In genomic region chr7:120228541-120228940, GRCm38 (mm10) we compare ENCODE assay signal across 30 mouse cellular contexts. TPM values are rescaled to one million over a fixed set of nuclear protein-coding genes. Genes with fewer than 3 reads are reported as not detected.
DNase-seq lines count a peak whose midpoint lies in the region; ATAC-seq and TF ChIP-seq lines count a peak whose summit lies in the region.
"Had no signal": no experiment of that assay in that cellular context is flagged by ENCODE, and none has a peak within 500 bp of the region (broad histone marks: within the 10 kb centered on the region; RNA-seq: fewer than 3 reads in every experiment).

No protein-coding gene starts in this region.

- H3K9me3 ChIP-seq in forebrain, postnatal 0 days (ENCODE audit: low read length), result no peaks in the 10 kb centered on the region
- H3K9me3 ChIP-seq in forebrain, embryonic 16.5 days (ENCODE audit: control insufficient read depth, low read length), result no peaks in the 10 kb centered on the region
- no peaks in the 10 kb centered on the region for H3K9me3 ChIP-seq in midbrain, embryonic 14.5 days (ENCODE audit: control insufficient read depth, low read length)
- H3K9me3 ChIP-seq: embryonic facial prominence, embryonic 10.5 days; forebrain, embryonic 10.5 days; heart, embryonic 13.5 days; hindbrain, embryonic 12.5 days; limb, embryonic 12.5 days; midbrain, embryonic 10.5 days had no signal

- peak; percentile 56 for DNase-seq in forebrain, postnatal 0 days
- peak; percentile 35 for DNase-seq in brain, embryonic 14.5 days (ENCODE audit: low read depth)
- DNase-seq in left cerebral cortex, postnatal 25 days (ENCODE audit: low spot score in 2 of 2), result peak; percentile 6 to 84
- DNase-seq in right cerebral cortex, postnatal 25 days, result peak; percentile 22
- no peak for DNase-seq in midbrain, embryonic 14.5 days
- DNase-seq: adrenal gland, postnatal 14 days; cerebellum, adult 11-12 months; cerebellum, postnatal 10 days; gastrocnemius, postnatal 36 days; heart, adult 2 months; heart, postnatal 14 days; kidney, adult 2 months; liver, postnatal 0 days; lung, postnatal 10 days had no signal

- ATAC-seq in forebrain, postnatal 0 days, result peak; percentile 25; the same call in 1 of the 2 replicates
- ATAC-seq in forebrain, embryonic 16.5 days, result no peak
- ATAC-seq in activated CD4-positive, CD25-positive, alpha-beta regulatory T cell, adult 4 months, result no peak
- no peak for ATAC-seq in erythroid progenitor cell, adult 5-6 weeks (replicated peaks; ENCODE audit: low FRiP score, poor library complexity, severe bottlenecking)
- no peak for ATAC-seq in midbrain, embryonic 14.5 days (ENCODE audit: low FRiP score, low TSS enrichment)
- ATAC-seq: liver, postnatal 0 days had no signal

- no peaks in the 10 kb centered on the region for H3K36me3 ChIP-seq in forebrain, postnatal 0 days (ENCODE audit: insufficient read depth)
- H3K36me3 ChIP-seq in forebrain, embryonic 16.5 days (ENCODE audit: control insufficient read depth, insufficient read depth), result no peaks in the 10 kb centered on the region
- H3K36me3 ChIP-seq in midbrain, embryonic 14.5 days (ENCODE audit: control insufficient read depth, insufficient read depth, low read length), result no peaks in the 10 kb centered on the region
- H3K36me3 ChIP-seq: embryonic facial prominence, embryonic 10.5 days; forebrain, embryonic 10.5 days; heart, embryonic 13.5 days; hindbrain, embryonic 12.5 days; limb, embryonic 12.5 days; midbrain, embryonic 10.5 days had no signal

- no peaks in the 10 kb centered on the region for H3K4me1 ChIP-seq in forebrain, postnatal 0 days (ENCODE audit: insufficient read depth)
- H3K4me1 ChIP-seq in forebrain, embryonic 16.5 days (replicated peaks; ENCODE audit: control insufficient read depth, insufficient read depth, low read length), result no peaks in the 10 kb centered on the region; the same call in 1 of the 2 replicates
- no peaks in the 10 kb centered on the region for H3K4me1 ChIP-seq in midbrain, embryonic 14.5 days (ENCODE audit: control insufficient read depth, insufficient read depth, low read length)
- H3K4me1 ChIP-seq: embryonic facial prominence, embryonic 10.5 days; forebrain, embryonic 10.5 days; heart, embryonic 13.5 days; hindbrain, embryonic 12.5 days; limb, embryonic 12.5 days; midbrain, embryonic 10.5 days had no signal

- TF ChIP-seq CTCF in forebrain, postnatal 0 days (IDR thresholded peaks at IDR 0.05; ENCODE audit: low read depth), result no peak
- TF ChIP-seq CTCF in brain, embryonic 14.5 days (IDR thresholded peaks at IDR 0.05; ENCODE audit: borderline replicate concordance, extremely low read depth, insufficient read depth, insufficient read length), result no peak

- H3K9ac ChIP-seq in forebrain, postnatal 0 days, result no peak overlapping the region
- H3K9ac ChIP-seq in forebrain, embryonic 16.5 days (replicated peaks; ENCODE audit: low read depth, low read length), result no peak overlapping the region
- no peak overlapping the region for H3K9ac ChIP-seq in midbrain, embryonic 14.5 days (replicated peaks; ENCODE audit: low read length)
- H3K9ac ChIP-seq: heart, embryonic 13.5 days; hindbrain, embryonic 12.5 days; limb, embryonic 12.5 days; liver, postnatal 0 days had no signal

- intact Hi-C loops in left cerebral cortex, postnatal 25 days (cut with DNase I), result no loop called here

- H3K4me3 ChIP-seq in forebrain, postnatal 0 days (ENCODE audit: low read depth, low read length), result no peak overlapping the region
- H3K4me3 ChIP-seq in forebrain, embryonic 16.5 days (replicated peaks; ENCODE audit: low read length), result no peak overlapping the region
- H3K4me3 ChIP-seq in midbrain, embryonic 14.5 days (replicated peaks; ENCODE audit: low read depth, low read length), result no peak overlapping the region
- H3K4me3 ChIP-seq: embryonic facial prominence, embryonic 10.5 days; forebrain, embryonic 10.5 days; heart, adult 2 months; heart, embryonic 13.5 days; hindbrain, embryonic 12.5 days; left cerebral cortex, adult 2 months; limb, embryonic 12.5 days; midbrain, embryonic 10.5 days had no signal

- H3K27ac ChIP-seq in forebrain, postnatal 0 days (ENCODE audit: low read depth, low read length), result no peak overlapping the region
- H3K27ac ChIP-seq in forebrain, embryonic 16.5 days (ENCODE audit: low read length), result no peak overlapping the region
- no peak overlapping the region for H3K27ac ChIP-seq in midbrain, embryonic 14.5 days (replicated peaks; ENCODE audit: low read depth, low read length)
- H3K27ac ChIP-seq: embryonic facial prominence, embryonic 10.5 days; forebrain, embryonic 10.5 days; heart, adult 2 months; heart, embryonic 13.5 days; hindbrain, embryonic 12.5 days; kidney, postnatal 0 days; left cerebral cortex, adult 2 months; limb, embryonic 12.5 days; midbrain, embryonic 10.5 days had no signal

- TF ChIP-seq POLR2A in brain, embryonic 14.5 days (IDR thresholded peaks at IDR 0.05; ENCODE audit: borderline replicate concordance, extremely low read depth, insufficient read depth, insufficient read length, poor library complexity, severe bottlenecking), result no peak

- H3K27me3 ChIP-seq in forebrain, postnatal 0 days (ENCODE audit: insufficient read depth, low read length), result no peaks in the 10 kb centered on the region
- no peaks in the 10 kb centered on the region for H3K27me3 ChIP-seq in forebrain, embryonic 16.5 days (replicated peaks; ENCODE audit: control insufficient read depth, insufficient read depth, low read length)
- H3K27me3 ChIP-seq in midbrain, embryonic 14.5 days (ENCODE audit: control insufficient read depth, insufficient read depth, low read length), result no peaks in the 10 kb centered on the region
- H3K27me3 ChIP-seq: heart, embryonic 13.5 days; hindbrain, embryonic 12.5 days; limb, embryonic 12.5 days had no signal

- no peak overlapping the region for H3K4me2 ChIP-seq in forebrain, postnatal 0 days (ENCODE audit: low read depth)
- no peak overlapping the region for H3K4me2 ChIP-seq in forebrain, embryonic 16.5 days (ENCODE audit: low read length)
- no peak overlapping the region for H3K4me2 ChIP-seq in midbrain, embryonic 14.5 days (ENCODE audit: low read length)
- H3K4me2 ChIP-seq: heart, embryonic 13.5 days; hindbrain, embryonic 12.5 days; limb, embryonic 12.5 days; liver, embryonic 11.5 days had no signal

RNA-seq across cellular contexts. Expression of gene Abca14, which starts 24.8 kb away (rescaled TPM):
- total RNA-seq in forebrain, postnatal 0 days (2014; rRNA removed), result 0.24 TPM in 1 of 2 replicates, not detected in the other
- not detected in 2 replicates for polyA plus RNA-seq in forebrain, postnatal 0 days (2015; fragmentation: Nextera tagmentation; extraction: Ambion mirVana)
- not detected in 2 replicates for polyA plus RNA-seq in forebrain, embryonic 16.5 days (2015; fragmentation: Nextera tagmentation; extraction: Ambion mirVana)
- polyA plus RNA-seq in brain, embryonic 14.5 days (2012; rRNA removed), result 0.04 TPM in 1 of 2 replicates, not detected in the other
- not detected for total RNA-seq in left cerebral cortex, postnatal 25 days (2021)
- not detected for polyA plus RNA-seq in activated CD4-positive, CD25-positive, alpha-beta regulatory T cell, adult 4 months (2017; shearing (Covaris generic))
- total RNA-seq in erythroid progenitor cell, adult 5-6 weeks (2015; ENCODE audit: low replicate concordance), result not detected in 2 replicates
- not detected in 2 replicates for total RNA-seq in erythroid progenitor cell, adult 5-6 weeks (2017; ENCODE audit: low replicate concordance)
- polyA plus RNA-seq in midbrain, embryonic 14.5 days (2014; fragmentation: Nextera tagmentation; extraction: Ambion mirVana), result not detected in 2 replicates
- total RNA-seq: adrenal gland, postnatal 14 days; gastrocnemius, postnatal 36 days; heart, adult 2 months; heart, postnatal 14 days; left cerebral cortex, adult 2 months; neutrophil, adult 5-6 weeks had no signal
- polyA plus RNA-seq: cortical plate, adult 2 months; embryonic facial prominence, embryonic 10.5 days; forebrain, embryonic 10.5 days; heart, adult 2 months; heart, embryonic 13.5 days; hindbrain, embryonic 12.5 days; limb, embryonic 12.5 days; liver, embryonic 11.5 days; midbrain, embryonic 10.5 days; stomach, embryonic 16.5 days; thymus, postnatal 0 days had no signal

RNA-seq across cellular contexts. Expression of gene Crym, which starts 26.6 kb away (rescaled TPM):
- total RNA-seq in forebrain, postnatal 0 days (2014; rRNA removed), result 133 and 144 TPM in 2 replicates
- polyA plus RNA-seq in forebrain, postnatal 0 days (2015; fragmentation: Nextera tagmentation; extraction: Ambion mirVana), result 127 and 171 TPM in 2 replicates
- polyA plus RNA-seq in forebrain, embryonic 16.5 days (2015; fragmentation: Nextera tagmentation; extraction: Ambion mirVana), result 43.4 and 55.3 TPM in 2 replicates
- polyA plus RNA-seq in brain, embryonic 14.5 days (2012; rRNA removed), result 15.6 and 20.1 TPM in 2 replicates
- 100 to 1,000 TPM in 1 of 2 experiments, 10 to 100 TPM in 1; 93.0 to 101 TPM for total RNA-seq in left cerebral cortex, postnatal 25 days (2021)
- polyA plus RNA-seq in activated CD4-positive, CD25-positive, alpha-beta regulatory T cell, adult 4 months (2017; shearing (Covaris generic)), result not detected
- not detected in 2 replicates for total RNA-seq in erythroid progenitor cell, adult 5-6 weeks (2015; ENCODE audit: low replicate concordance)
- not detected in 2 replicates for total RNA-seq in erythroid progenitor cell, adult 5-6 weeks (2017; ENCODE audit: low replicate concordance)
- 28.6 and 30.3 TPM in 2 replicates for polyA plus RNA-seq in midbrain, embryonic 14.5 days (2014; fragmentation: Nextera tagmentation; extraction: Ambion mirVana)
- total RNA-seq: neutrophil, adult 5-6 weeks had no signal

RNA-seq across cellular contexts. Expression of gene Anks4b, which starts 54.9 kb away (rescaled TPM):
- total RNA-seq in forebrain, postnatal 0 days (2014; rRNA removed), result 0.15 TPM in 1 of 2 replicates, not detected in the other
- 0.04 TPM in 1 of 2 replicates, not detected in the other for polyA plus RNA-seq in forebrain, postnatal 0 days (2015; fragmentation: Nextera tagmentation; extraction: Ambion mirVana)
- polyA plus RNA-seq in forebrain, embryonic 16.5 days (2015; fragmentation: Nextera tagmentation; extraction: Ambion mirVana), result not detected in 2 replicates
- polyA plus RNA-seq in brain, embryonic 14.5 days (2012; rRNA removed), result not detected in 2 replicates
- under 1 TPM; 0.21 to 0.34 TPM for total RNA-seq in left cerebral cortex, postnatal 25 days (2021)
- not detected for polyA plus RNA-seq in activated CD4-positive, CD25-positive, alpha-beta regulatory T cell, adult 4 months (2017; shearing (Covaris generic))
- total RNA-seq in erythroid progenitor cell, adult 5-6 weeks (2015; ENCODE audit: low replicate concordance), result not detected in 2 replicates
- not detected in 2 replicates for total RNA-seq in erythroid progenitor cell, adult 5-6 weeks (2017; ENCODE audit: low replicate concordance)
- polyA plus RNA-seq in midbrain, embryonic 14.5 days (2014; fragmentation: Nextera tagmentation; extraction: Ambion mirVana), result not detected in 2 replicates
- total RNA-seq: neutrophil, adult 5-6 weeks had no signal
- polyA plus RNA-seq: heart, adult 2 months; hindbrain, embryonic 12.5 days; limb, embryonic 12.5 days; midbrain, embryonic 10.5 days had no signal

Comparison
In these comparisons a context has a peak if more than half of its experiments do, and no peak if none do; other contexts are left out.
1. RNA of gene Crym, which starts 26.6 kb away (polyA plus RNA-seq): 127 to 171 TPM in forebrain, postnatal 0 days, 43.4 to 55.3 TPM in forebrain, embryonic 16.5 days, 28.6 to 30.3 TPM in midbrain, embryonic 14.5 days and 15.6 to 20.1 TPM in brain, embryonic 14.5 days; not detected in activated CD4-positive, CD25-positive, alpha-beta regulatory T cell, adult 4 months; every median in the first group is over 10 times any median in the second.